Comparison of ENCODE assay signal across 35 mouse cellular contexts in the genomic region with DNA sequence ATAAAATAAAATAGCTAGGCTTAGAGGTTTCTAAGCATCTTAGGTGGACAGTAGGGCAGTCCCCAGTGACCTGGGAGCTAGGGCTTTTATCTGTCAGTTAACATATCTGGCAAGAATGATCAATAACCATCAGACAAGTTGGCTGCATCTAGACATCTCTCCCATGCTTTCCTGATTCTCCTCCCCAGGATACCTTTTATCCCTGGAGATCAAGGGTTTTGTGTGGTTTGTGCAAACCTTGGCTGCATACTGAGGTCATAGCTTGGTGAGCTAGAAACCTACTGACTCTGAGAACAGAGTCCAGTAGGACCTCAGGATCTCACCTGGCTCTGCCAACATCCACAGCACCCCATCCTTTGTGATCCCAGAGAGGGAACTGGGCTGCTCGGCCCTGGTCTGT. TPM values are rescaled to one million over a fixed set of nuclear protein-coding genes. Genes with fewer than 3 reads are reported as not detected.
"Had no signal": no experiment of that assay in that cellular context is flagged by ENCODE, and none has a peak within 500 bp of the region (broad histone marks: within the 10 kb centered on the region; RNA-seq: fewer than 3 reads in every experiment).

No protein-coding gene starts in this region.

- H3K27me3 ChIP-seq: embryonic facial prominence, embryonic 12.5 days; embryonic facial prominence, embryonic 13.5 days; embryonic facial prominence, embryonic 15.5 days; forebrain, embryonic 13.5 days; forebrain, embryonic 15.5 days had no signal

- H3K9ac ChIP-seq: embryonic facial prominence, embryonic 12.5 days; embryonic facial prominence, embryonic 13.5 days; embryonic facial prominence, embryonic 15.5 days; forebrain, embryonic 12.5 days; forebrain, embryonic 13.5 days; forebrain, embryonic 15.5 days; forebrain, postnatal 0 days had no signal

- H3K36me3 ChIP-seq: embryonic facial prominence, embryonic 10.5 days; embryonic facial prominence, embryonic 12.5 days; embryonic facial prominence, embryonic 13.5 days; embryonic facial prominence, embryonic 15.5 days; forebrain, embryonic 10.5 days; forebrain, embryonic 12.5 days; forebrain, embryonic 15.5 days had no signal

- H3K4me3 ChIP-seq: embryonic facial prominence, embryonic 10.5 days; embryonic facial prominence, embryonic 12.5 days; embryonic facial prominence, embryonic 13.5 days; embryonic facial prominence, embryonic 15.5 days; erythroblast, embryonic 14.5 days; forebrain, embryonic 10.5 days; forebrain, embryonic 12.5 days; forebrain, embryonic 13.5 days; forebrain, embryonic 15.5 days; gastrocnemius, adult 2 months; heart, adult 2 months had no signal

- H3K27ac ChIP-seq: embryonic facial prominence, embryonic 10.5 days; embryonic facial prominence, embryonic 12.5 days; embryonic facial prominence, embryonic 13.5 days; embryonic facial prominence, embryonic 15.5 days; forebrain, embryonic 10.5 days; forebrain, embryonic 12.5 days; forebrain, embryonic 13.5 days; forebrain, embryonic 15.5 days; gastrocnemius, adult 2 months; heart, adult 2 months had no signal

- H3K4me1 ChIP-seq: embryonic facial prominence, embryonic 12.5 days; embryonic facial prominence, embryonic 13.5 days; forebrain, embryonic 10.5 days; forebrain, embryonic 13.5 days; forebrain, embryonic 15.5 days had no signal

- DNase-seq: cerebellum, adult 2 months; cerebellum, adult 8-10 months; cerebellum, adult 9-10 months; cerebellum, adult 9-11 months; cerebellum, postnatal 10 days; cerebellum, postnatal 14 days; cerebellum, postnatal 25 days; cerebellum, postnatal 36 days; embryo, embryonic 11 days; forebrain, postnatal 0 days; gastrocnemius, adult 2 months; gastrocnemius, postnatal 10 days; gastrocnemius, postnatal 14 days; gastrocnemius, postnatal 25 days; gastrocnemius, postnatal 36 days; heart, adult 11 months; heart, adult 18-20 months; heart, adult 2 months had no signal

RNA-seq across cellular contexts. Expression of gene Cda, which starts 20.5 kb away (rescaled TPM):
- total RNA-seq: common myeloid progenitor, adult 5-6 weeks; granulocyte monocyte progenitor cell, adult 5-6 weeks had no signal

RNA-seq across cellular contexts. Expression of gene Fam43b, which starts 49.0 kb away (rescaled TPM):
- total RNA-seq: common myeloid progenitor, adult 5-6 weeks; gastrocnemius, adult 18-20 months; gastrocnemius, adult 2 months; gastrocnemius, adult 8-10 months; gastrocnemius, postnatal 25 days; gastrocnemius, postnatal 36 days; gastrocnemius, postnatal 4 days; granulocyte monocyte progenitor cell, adult 5-6 weeks; heart, adult 18-20 months; heart, adult 2 months had no signal
- polyA plus RNA-seq: embryonic facial prominence, embryonic 10.5 days; embryonic facial prominence, embryonic 11.5 days; erythroblast, embryonic 14.5 days; forebrain, embryonic 10.5 days; forebrain, embryonic 11.5 days; gonadal fat pad, adult 2 months; heart, adult 2 months had no signal
